Mouse (Mus musculus) T-helper 17 cell (primary cell): ENCODE measurements around the gene Slc16a6.

Experiments
- in situ Hi-C, 2 experiments: fragments of 300-600 bp; cut with MboI, MseI; formaldehyde crosslinking; loops; 1 replicate in 1 of 2; 2 replicates in 1 of 2; pipeline ENCODE4 v1.15.1; 2025; ENCODE audit warnings: high pct_unique_total_duplicates in 2 of 2

Slc16a6 gene

GRCm38 (mm10) chr11:109458165-109458564 lies 15.2 kb downstream of the Slc16a6 start:
- in situ Hi-C loops: no loop called here

GRCm38 (mm10) chr11:109456261-109456660 lies 17.1 kb downstream of the Slc16a6 start:
- in situ Hi-C loops: no loop called here

- in situ Hi-C loops: no loop called here
Measured at GRCm38 (mm10) chr11:109451169-109451568, 22.2 kb downstream of the Slc16a6 start.

GRCm38 (mm10) chr11:109445438-109446035 lies 27.9 kb downstream of the Slc16a6 start:
- in situ Hi-C loops: loop anchor here (5.0 to 10.0 kb wide), 5 partner anchors 121 to 417 kb away; no protein-coding TSS in a partner anchor

- in situ Hi-C loops: loop anchor here (5.0 to 10.0 kb wide), 3 partner anchors 120 to 197 kb away; no protein-coding TSS in a partner anchor
Measured at GRCm38 (mm10) chr11:109444600-109444999, 28.8 kb downstream of the Slc16a6 start.

GRCm38 (mm10) chr11:109443468-109444263 lies 29.7 kb downstream of the Slc16a6 start:
- in situ Hi-C loops: loop anchor here (5.0 to 10.0 kb wide), 3 partner anchors 119 to 196 kb away; no protein-coding TSS in a partner anchor

- in situ Hi-C loops: loop anchor here (5.0 to 10.0 kb wide), 3 partner anchors 117 to 195 kb away; no protein-coding TSS in a partner anchor
Measured at GRCm38 (mm10) chr11:109442166-109442730, 31.1 kb downstream of the Slc16a6 start.

GRCm38 (mm10) chr11:109441119-109441518 lies 32.3 kb downstream of the Slc16a6 start:
- in situ Hi-C loops: loop anchor here (5.0 to 10.0 kb wide), 3 partner anchors 116 to 194 kb away; no protein-coding TSS in a partner anchor

GRCm38 (mm10) chr11:109440641-109441040 lies 32.8 kb downstream of the Slc16a6 start:
- in situ Hi-C loops: loop anchor here (5.0 to 10.0 kb wide), 3 partner anchors 116 to 193 kb away; no protein-coding TSS in a partner anchor

GRCm38 (mm10) chr11:109439829-109440340 lies 33.5 kb downstream of the Slc16a6 start:
- in situ Hi-C loops: loop anchor here (5.0 to 10.0 kb wide), 4 partner anchors 108 to 193 kb away; no protein-coding TSS in a partner anchor

GRCm38 (mm10) chr11:109439209-109439608 lies 34.2 kb downstream of the Slc16a6 start:
- in situ Hi-C loops: loop anchor here in 1 of 2 experiments (5.0 kb wide), 1 partner anchor 107 kb away; no protein-coding TSS in a partner anchor

- in situ Hi-C loops: loop anchor here in 1 of 2 experiments (5.0 kb wide), 1 partner anchor 105 kb away; no protein-coding TSS in a partner anchor
Measured at GRCm38 (mm10) chr11:109436889-109437288, 36.5 kb downstream of the Slc16a6 start.

GRCm38 (mm10) chr11:109434233-109434798 lies 39.1 kb downstream of the Slc16a6 start:
- in situ Hi-C loops: no loop called here

GRCm38 (mm10) chr11:109427353-109427752 lies 46.0 kb downstream of the Slc16a6 start:
- in situ Hi-C loops: loop anchor here (5.0 kb wide), 2 partner anchors 70 to 515 kb away; no protein-coding TSS in a partner anchor

- in situ Hi-C loops: loop anchor here (5.0 kb wide), 2 partner anchors 69 to 514 kb away; no protein-coding TSS in a partner anchor
Measured at GRCm38 (mm10) chr11:109426272-109426586, 47.2 kb downstream of the Slc16a6 start.

GRCm38 (mm10) chr11:109425392-109426271 lies 47.8 kb downstream of the Slc16a6 start, which contains the start of gene Amz2:
TSS of gene Amz2 (plus strand) at chr11:109425946.
- in situ Hi-C loops: loop anchor here (5.0 kb wide), 2 partner anchors 68 to 513 kb away; no protein-coding TSS in a partner anchor

GRCm38 (mm10) chr11:109423294-109423693 lies 50.1 kb downstream of the Slc16a6 start:
- in situ Hi-C loops: no loop called here

GRCm38 (mm10) chr11:109422263-109422662 lies 51.1 kb downstream of the Slc16a6 start:
- in situ Hi-C loops: no loop called here

- in situ Hi-C loops: no loop called here
Measured at GRCm38 (mm10) chr11:109421205-109421604, 52.2 kb downstream of the Slc16a6 start.

GRCm38 (mm10) chr11:109420567-109420962 lies 52.8 kb downstream of the Slc16a6 start:
- in situ Hi-C loops: no loop called here
